Mouse (Mus musculus) regulatory T cell (primary cell): ENCODE data around the gene Dnm3.

Experiments used
- in situ Hi-C: fragments of 300-600 bp; cut with MboI, MseI; formaldehyde crosslinking; loops from one replicate; pipeline ENCODE4 v1.15.1; 2025; ENCODE audit warnings: high pct_unique_total_duplicates

Dnm3 gene

GRCm38 (mm10) chr1:162252869-162253268, 225.0 kb downstream of the Dnm3 start:
- in situ Hi-C loops = no loop called here

- in situ Hi-C loops = no loop called here
These were observed 230.6 kb downstream of the Dnm3 start for GRCm38 (mm10) chr1:162247216-162247615.

- in situ Hi-C loops = no loop called here
These were observed 234.2 kb downstream of the Dnm3 start for GRCm38 (mm10) chr1:162243651-162243990.

- in situ Hi-C loops = no loop called here
These were observed 234.7 kb downstream of the Dnm3 start for GRCm38 (mm10) chr1:162242980-162243650.

- in situ Hi-C loops = no loop called here
These were observed 237.1 kb downstream of the Dnm3 start for GRCm38 (mm10) chr1:162240720-162241119.

- in situ Hi-C loops = no loop called here
These were observed 239.2 kb downstream of the Dnm3 start for GRCm38 (mm10) chr1:162238646-162239045.

- in situ Hi-C loops = no loop called here
These were observed 241.1 kb downstream of the Dnm3 start for GRCm38 (mm10) chr1:162236624-162237159.

GRCm38 (mm10) chr1:162225621-162226147, 252.2 kb downstream of the Dnm3 start:
- in situ Hi-C loops = no loop called here

GRCm38 (mm10) chr1:162224817-162225605, 252.8 kb downstream of the Dnm3 start:
- in situ Hi-C loops = no loop called here

GRCm38 (mm10) chr1:162224061-162224460, 253.8 kb downstream of the Dnm3 start:
- in situ Hi-C loops = no loop called here

- in situ Hi-C loops = no loop called here
These were observed 254.4 kb downstream of the Dnm3 start for GRCm38 (mm10) chr1:162223258-162223940.

- in situ Hi-C loops = no loop called here
These were observed 255.5 kb downstream of the Dnm3 start for GRCm38 (mm10) chr1:162222353-162222752.

- in situ Hi-C loops = no loop called here
These were observed 256.0 kb downstream of the Dnm3 start for GRCm38 (mm10) chr1:162221801-162222301.

GRCm38 (mm10) chr1:162220891-162221290, 256.9 kb downstream of the Dnm3 start:
- in situ Hi-C loops = no loop called here

GRCm38 (mm10) chr1:162219781-162220180, 258.1 kb downstream of the Dnm3 start:
- in situ Hi-C loops = loop anchor here (5.0 kb wide), 1 partner anchor 47 kb away; no protein-coding TSS in a partner anchor

GRCm38 (mm10) chr1:162218530-162219180, 259.2 kb downstream of the Dnm3 start:
- in situ Hi-C loops = loop anchor here (5.0 kb wide), 1 partner anchor 46 kb away; no protein-coding TSS in a partner anchor

- in situ Hi-C loops = loop anchor here (5.0 kb wide), 1 partner anchor 45 kb away; no protein-coding TSS in a partner anchor
These were observed 260.4 kb downstream of the Dnm3 start for GRCm38 (mm10) chr1:162217340-162217974.

GRCm38 (mm10) chr1:162216656-162217055, 261.2 kb downstream of the Dnm3 start:
- in situ Hi-C loops = loop anchor here (5.0 kb wide), 1 partner anchor 44 kb away; no protein-coding TSS in a partner anchor

- in situ Hi-C loops = loop anchor here (5.0 kb wide), 1 partner anchor 43 kb away; no protein-coding TSS in a partner anchor
These were observed 262.1 kb downstream of the Dnm3 start for GRCm38 (mm10) chr1:162215743-162216142.

GRCm38 (mm10) chr1:162213066-162213465, 264.8 kb downstream of the Dnm3 start:
- in situ Hi-C loops = no loop called here
